Mouse (Mus musculus) urinary bladder, adult 18-20 months (tissue): ENCODE measurements at regions not wholly inside any gene's neighbourhood (a gene's known extent, or its start where the extent isn't known, plus 50 kb on each side); places are given as distances from the start of the nearest gene placed in this dataset.

Source experiments
- DNase-seq, 2 experiments: peaks; one replicate each; pipeline ENCODE4 v3.0.0; 2022; ENCODE audit warnings: low spot score in 2 of 2, mixed read lengths in 2 of 2

DNA sequence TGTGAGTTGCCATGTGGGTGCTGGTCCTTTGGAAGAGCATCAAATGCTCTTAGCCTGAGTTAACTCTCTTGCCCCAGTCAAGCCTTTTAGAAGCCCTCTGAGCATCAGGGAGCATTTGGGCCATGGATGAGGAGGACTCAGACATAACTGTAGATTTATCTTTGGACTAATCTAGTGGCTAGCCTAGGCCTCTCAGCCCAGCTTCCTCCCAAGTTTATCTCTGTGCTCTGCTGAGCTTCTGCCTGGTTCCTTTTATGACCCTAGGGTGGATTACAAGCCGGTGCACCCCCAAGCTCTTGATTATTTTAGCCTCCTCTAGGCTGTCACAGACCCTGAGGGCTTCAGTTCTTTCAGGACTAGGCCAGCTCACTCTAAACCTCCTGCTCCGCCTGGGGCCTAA, 102.6 kb upstream of the Vps8 start:
- no peak for DNase-seq

GRCm38 (mm10) chr16:21321188-21322070, 101.5 kb upstream of the Vps8 start:
- DNase-seq = no peak

DNA sequence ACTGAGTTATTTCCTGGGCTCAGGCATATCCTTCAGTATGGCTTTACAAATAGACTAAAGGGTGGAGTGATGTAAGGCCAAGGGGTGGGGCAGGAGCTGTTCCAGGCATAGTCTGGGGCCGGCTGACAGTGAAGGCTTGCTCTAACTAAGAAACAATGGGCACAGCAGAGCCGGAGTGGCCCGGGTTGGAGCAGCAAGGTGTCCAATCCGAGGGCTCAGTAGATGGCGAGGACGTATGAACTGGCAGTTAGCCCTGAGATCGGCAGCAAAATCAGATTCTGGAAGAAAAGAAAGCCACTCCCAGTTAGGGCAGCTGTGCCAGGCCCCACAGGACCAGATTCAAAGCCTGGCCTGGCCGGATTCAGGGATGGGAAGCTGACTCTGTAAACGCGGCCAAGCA, 100.5 kb upstream of the Vps8 start:
- DNase-seq = no peak

GRCm38 (mm10) chr16:21323446-21324034, 99.4 kb upstream of the Vps8 start:
- DNase-seq = no peak

DNA sequence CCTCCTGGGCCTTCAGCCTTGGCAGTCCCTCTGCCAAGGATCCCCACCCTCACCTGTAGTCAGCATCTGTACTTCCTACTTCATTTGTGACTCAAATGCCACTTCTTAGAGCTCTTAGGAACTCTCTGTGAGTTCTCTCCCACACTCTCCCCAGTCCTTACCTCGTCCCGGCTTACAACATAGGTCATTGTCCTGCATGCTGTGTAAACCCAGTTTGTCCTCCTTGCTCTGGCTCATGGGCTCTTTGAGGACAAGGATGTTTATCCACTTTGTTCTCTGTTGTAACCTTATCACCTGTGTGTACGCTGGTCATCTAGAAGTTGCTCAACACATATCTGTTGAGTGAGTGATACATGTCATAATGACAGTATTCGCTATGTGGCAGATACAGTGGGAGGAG, 94.9 kb upstream of the Vps8 start:
- DNase-seq = no peak

- no peak for DNase-seq
These were observed 93.7 kb upstream of the Vps8 start for GRCm38 (mm10) chr16:21329199-21329598.

GRCm38 (mm10) chr16:21331229-21331628, 91.7 kb upstream of the Vps8 start:
- DNase-seq = no peak

DNA sequence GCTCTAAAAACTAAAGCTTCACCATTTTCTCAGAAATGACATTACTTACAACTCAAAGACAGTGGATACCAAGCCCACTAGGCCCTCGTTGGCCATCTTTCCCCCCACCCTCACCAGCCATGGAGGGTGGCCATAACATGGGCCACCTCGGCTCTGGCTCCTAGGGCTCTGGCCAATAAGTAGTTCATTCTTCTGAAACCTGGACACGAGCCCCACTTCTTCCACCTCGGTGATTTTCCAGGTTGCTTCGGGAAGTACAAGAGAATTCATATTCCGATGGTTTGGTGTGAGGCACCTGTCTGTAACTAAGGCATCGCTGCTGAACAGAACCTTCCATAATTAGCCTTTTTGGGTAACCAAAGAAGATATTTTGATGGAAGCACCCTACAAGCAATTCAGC, 90.5 kb upstream of the Vps8 start:
- no peak for DNase-seq

GRCm38 (mm10) chr16:21332862-21333222, 90.1 kb upstream of the Vps8 start:
- no peak for DNase-seq

DNA sequence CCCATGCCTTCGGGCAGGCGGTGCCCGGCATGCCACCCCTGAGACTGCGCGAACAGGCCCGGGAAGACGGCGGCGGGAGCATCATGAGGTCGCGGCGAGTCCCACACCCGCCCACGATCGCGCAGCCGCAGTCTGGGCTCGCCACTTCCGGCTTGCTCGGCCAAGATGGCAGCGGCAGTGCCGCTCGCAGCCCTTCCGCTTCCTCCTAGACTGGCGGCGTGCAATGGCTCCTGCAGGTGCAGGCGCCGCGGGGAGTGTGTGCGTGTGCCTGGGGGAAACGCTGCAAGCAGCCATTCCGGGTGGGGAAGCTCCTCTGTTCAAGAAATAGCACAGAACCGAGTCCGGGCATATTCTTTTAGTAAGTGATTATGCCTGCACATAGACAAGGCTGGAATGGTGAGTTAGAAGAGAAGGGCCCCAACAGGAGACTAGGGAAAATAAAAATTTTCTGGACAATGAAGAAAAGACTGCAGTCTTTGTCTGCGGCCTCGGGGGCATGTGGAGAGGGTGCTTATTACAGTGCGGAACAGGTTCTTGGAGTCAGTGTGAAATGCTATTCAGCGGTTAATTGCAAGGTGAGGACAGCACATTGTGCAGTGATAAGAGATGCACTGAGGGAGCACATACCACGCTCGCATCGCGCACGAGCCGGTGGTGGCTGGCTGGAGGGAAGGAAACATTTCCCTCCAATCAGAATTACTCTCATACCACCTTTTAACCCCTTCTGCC, 89.5 kb upstream of the Vps8 start:
- DNase-seq = peak; percentile 91 to 92

- DNase-seq = peak in 1 of 2 experiments; percentile 51
These were observed 83.9 kb upstream of the Vps8 start for GRCm38 (mm10) chr16:21339061-21339459.

DNA sequence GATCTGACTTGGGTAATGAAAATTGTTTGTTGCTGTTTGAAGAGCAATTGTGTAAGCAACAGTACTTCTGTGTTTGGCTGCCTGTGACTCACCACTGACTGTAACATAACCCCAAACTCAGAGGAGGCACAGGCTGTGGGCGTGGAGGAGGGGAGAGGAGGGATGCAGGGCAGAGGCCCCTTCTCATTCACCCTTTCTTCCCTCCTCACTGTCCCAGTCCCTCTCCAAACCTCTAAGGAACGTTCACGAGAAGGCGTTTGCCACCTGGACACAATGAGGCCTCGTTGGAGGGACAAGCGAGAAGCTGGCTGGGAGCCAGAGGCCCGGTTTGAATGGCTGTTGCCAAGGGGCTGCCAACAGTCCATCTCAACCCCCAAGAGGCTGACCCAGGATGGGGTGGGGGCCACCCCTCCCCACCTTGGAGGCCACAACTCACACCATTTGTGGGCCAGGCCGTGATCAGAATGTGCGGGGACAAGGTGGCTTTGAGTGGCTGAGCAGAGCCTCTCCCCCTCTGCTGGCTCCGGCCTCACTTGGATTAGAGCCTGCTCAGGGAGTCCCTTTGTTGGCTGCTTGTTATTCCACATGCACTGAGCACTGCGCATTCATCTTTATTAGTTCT, 83.3 kb upstream of the Vps8 start:
- peak; percentile 65 to 67 for DNase-seq

- DNase-seq = no peak
These were observed 82.8 kb upstream of the Vps8 start for GRCm38 (mm10) chr16:21340136-21340535.

DNA sequence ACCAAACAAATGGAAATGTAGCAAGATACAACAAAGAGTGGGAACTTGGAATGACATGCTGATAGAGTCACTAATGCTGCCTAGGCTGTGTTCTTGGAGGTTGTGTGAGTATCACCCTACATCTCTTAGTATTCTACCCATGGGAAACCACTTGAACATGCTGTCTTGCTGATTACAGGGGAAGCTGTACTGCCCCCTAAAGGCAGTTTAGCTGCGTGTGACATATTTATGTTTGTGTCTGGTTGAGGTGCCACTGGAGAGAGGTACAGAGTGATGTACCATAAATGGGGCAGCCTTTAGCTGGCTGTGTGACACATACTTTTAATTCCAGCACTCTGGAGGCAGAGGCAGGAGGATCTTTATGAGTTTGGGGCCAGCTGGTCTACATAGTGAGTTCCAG, 73.0 kb upstream of the Vps8 start:
- DNase-seq = no peak

DNA sequence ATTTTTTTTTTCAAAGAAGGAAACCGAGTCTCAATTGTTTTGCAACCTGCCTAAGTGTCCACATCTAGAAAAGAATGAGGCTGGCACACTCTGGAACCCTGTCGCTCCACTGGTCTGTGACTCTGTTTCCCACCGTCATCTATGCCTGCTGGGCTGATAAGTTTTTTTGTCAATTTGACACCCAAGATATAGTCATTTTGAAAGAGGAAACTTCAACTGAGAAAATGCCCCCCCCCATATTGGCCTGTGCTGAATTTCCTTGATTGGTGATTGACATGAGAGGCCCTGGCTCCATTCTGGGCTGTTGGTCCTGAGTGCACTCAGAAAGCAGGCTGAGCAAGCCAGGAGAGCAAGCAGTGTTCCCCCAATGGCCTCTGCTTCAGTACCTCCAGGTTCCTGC, 71.6 kb upstream of the Vps8 start:
- DNase-seq = no peak

DNA sequence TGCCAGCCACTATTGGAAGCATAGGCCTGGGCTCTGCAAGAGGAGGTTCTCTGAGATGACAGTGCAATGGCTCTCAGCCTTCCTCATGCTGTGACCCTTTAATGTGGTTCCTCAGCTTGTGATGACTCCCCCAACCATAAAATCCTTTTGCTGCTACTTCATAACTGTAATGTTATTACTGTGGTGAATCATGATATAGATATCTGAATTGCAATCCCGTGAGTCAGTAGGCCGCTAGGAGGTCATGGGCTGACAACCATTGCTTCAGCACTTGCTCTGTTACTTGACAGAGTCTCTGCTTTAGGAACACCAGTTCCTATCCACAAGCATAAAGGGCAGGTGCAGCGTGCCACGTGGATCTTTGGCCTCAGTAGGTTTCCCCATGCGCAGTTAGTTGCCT, 69.8 kb upstream of the Vps8 start:
- no peak for DNase-seq

DNA sequence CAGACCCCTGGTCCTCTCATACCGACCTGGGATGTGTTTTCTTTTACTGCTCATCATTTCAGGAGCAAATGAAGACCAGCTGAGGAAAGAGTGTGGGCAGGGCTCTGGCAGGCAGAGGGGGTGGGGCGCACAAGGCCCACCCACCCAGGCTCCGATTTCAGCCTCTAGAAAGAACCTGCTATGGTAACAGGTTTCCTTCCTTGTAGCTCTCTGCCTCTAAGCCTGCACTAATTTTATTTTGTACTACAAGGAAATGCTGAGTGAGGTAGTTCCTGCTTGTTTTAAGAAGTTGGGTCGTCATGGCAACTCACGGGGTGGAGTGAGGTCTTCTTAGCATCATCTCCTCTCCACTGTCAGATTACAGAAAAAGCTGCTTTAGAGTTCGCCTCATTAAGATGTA, 69.4 kb upstream of the Vps8 start:
- DNase-seq = no peak

- DNase-seq = no peak
These were observed 67.3 kb upstream of the Vps8 start for GRCm38 (mm10) chr16:21355638-21356037.

DNA sequence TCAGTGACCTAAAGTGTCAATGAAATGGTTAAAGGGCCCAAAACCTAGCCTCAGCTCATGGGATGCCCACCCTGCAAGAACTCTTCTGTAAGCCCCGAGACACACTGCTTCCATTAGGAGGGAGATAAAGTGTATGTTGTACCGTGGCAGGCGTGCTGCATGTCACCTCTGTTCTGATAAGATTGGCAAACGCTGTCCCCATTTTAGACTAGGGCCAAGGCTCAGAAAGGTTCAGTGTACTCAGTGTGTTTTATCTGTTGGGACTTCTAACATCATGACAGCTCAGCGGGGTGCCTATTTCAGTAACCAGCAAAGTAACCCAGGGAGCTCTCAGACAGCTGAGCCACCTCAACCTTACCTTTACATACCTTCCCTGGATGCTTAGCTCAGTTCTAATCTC, 65.5 kb upstream of the Vps8 start:
- no peak for DNase-seq

DNA sequence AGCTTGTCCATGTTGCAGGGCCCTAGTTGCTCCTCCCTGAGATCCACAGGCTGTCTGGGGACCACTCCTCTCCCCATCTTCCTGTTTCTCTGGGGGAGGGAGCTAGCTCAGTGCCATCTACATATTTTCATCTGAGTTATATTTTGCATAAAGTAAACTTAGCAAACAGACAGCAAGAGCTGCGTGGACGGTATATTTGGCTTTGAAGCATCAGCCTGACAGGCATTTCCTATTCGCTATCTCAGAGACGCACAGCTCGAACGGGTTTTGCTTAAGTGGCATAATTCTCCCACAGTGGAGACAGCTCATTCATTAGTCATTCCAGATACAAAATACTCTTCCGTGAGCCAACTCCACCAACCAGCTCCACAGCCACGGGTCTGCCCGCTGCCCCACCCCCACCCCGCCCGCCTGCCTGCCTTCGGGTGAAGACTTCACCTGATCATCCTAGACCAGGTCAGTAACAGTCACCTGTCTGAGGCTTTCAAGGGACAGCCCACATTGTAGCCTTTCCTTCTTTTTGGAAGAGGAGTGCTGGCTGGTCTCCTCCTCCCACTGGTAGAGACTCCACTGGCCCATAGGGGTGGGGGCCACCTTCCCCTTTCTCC, 64.5 kb upstream of the Vps8 start:
- DNase-seq = no peak

DNA sequence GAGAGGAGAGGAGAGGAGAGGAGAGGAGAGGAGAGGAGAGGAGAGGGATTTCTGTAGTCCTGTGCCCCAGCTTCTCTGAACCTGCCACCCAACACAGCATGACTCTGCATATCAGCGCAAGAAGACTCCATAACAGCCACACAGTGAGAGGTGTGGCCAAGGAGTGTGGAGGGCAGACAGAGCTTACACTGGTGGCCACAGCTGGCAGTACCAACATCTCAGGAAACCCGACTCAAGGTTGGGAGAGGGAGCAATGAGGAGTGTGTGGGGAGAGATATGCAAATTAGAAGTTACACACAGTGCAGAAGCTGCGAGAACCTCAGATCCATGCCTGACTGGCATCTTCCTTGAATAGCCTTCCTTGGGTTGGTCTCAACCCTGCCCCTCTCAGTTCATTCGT, 63.5 kb upstream of the Vps8 start:
- no peak for DNase-seq

GRCm38 (mm10) chr16:21361406-21361805, 61.5 kb upstream of the Vps8 start:
- peak in 1 of 2 experiments; percentile 66 for DNase-seq
